Mouse (Mus musculus) megakaryocyte, embryonic 14.5 days (primary cell): ENCODE data around the gene Olfr311.

ENCODE experiments used
- FLI1 ChIP-seq: IDR thresholded peaks from 2 replicates; pipeline ENCODE4 v1.6.1; 2012; ENCODE audit warnings: low read length, inconsistent platforms, mixed read lengths
- GATA1 ChIP-seq: IDR thresholded peaks from 3 replicates; pipeline ENCODE4 v1.6.1; 2012; ENCODE audit warnings: mixed read lengths, low read length, inconsistent platforms, borderline replicate concordance

- no peak for TF ChIP-seq GATA1
- TF ChIP-seq FLI1: no peak
Observed at GRCm38 (mm10) chr11:58795856-58796255, 43.2 kb upstream of the Olfr311 start.
